Mouse (Mus musculus) heart, adult 2 months (tissue): Measurements from ENCODE around the gene Tbc1d7.

Experiments
- CTCF ChIP-seq: fragments of 200-600 bp; IDR thresholded peaks from 2 replicates; pipeline ENCODE4 v1.8.1; 2022; ENCODE audit warnings: antibody characterized with exemption, mild to moderate bottlenecking, moderate library complexity
- EP300 ChIP-seq: fragments of 200-500 bp; IDR thresholded peaks from 2 replicates; pipeline ENCODE4 v1.6.1; 2011; ENCODE audit warnings: low read depth, low read length, control low read depth; ENCODE audit not compliant: insufficient read depth
- POLR2A ChIP-seq: fragments of 200-500 bp; IDR thresholded peaks from 2 replicates; pipeline ENCODE4 v1.6.1; 2011; ENCODE audit warnings: mild to moderate bottlenecking, low read depth, low read length, control low read depth; ENCODE audit not compliant: insufficient read depth

GRCm38 (mm10) chr13:43215994-43216706 lies 44.8 kb upstream of the Tbc1d7 start:
- TF ChIP-seq POLR2A (no peak), CTCF (no peak), EP300 (no peak)
